Mouse (Mus musculus): ENCODE results near the gene Trnp1. TPM values are rescaled to one million over a fixed set of nuclear protein-coding genes. Genes with fewer than 3 reads are reported as not detected.

Trnp1 gene
- polyA plus RNA-seq, 1 experiment from 2014 or later: 0.37 TPM

DNA sequence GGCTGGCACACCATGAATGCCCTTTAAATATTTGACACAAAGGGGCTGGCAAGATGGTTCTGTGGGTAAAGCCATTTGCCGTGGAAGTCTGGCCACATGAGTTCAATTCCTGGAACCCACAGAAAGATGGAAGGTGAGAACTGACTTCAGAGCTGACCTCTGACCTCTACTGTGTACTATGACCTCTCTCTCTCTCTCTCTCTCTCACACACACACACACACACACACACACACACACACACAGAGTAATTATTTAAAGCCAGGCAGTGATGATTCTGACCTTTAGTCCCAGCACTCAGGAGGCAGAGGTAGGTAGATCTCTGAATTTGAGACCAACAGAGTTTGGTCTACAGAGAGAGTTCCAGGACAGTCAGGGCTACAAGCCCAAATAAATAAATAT lies 38.3 kb downstream of the Trnp1 start:
- Histone ChIP-seq H3K27ac (no peak overlapping the region), H3K36me3 (ENCODE audit: inconsistent target) (no peaks in the 10 kb centered on the region), H3K79me2 (ENCODE audit: inconsistent target) (no peaks in the 10 kb centered on the region), H3K4me3 (ENCODE audit: inconsistent target) (no peak overlapping the region)
- WGBS (ENCODE audit: missing documents): 100% methylated on average over 1 of the region's 1 CpGs

DNA sequence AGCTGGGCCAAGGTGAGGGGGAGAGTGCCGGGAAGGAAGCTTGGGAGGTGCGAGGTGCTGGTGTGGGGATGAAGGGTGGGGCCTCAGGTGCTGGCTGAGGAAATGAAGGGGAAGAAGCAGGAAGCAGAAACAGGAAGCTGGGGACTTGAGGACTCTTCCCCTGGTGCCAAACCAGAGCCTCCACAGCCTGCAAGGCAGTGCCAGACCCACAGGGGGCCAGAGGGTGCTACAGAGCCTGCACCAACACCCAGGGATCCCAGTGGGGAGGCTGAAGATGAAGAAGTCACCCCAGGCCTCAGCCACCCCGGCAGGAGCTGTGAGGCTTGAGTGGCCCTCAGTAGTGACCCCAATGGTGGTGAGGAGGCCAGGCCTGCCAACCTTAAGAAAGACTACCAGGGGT lies 40.3 kb downstream of the Trnp1 start:
- Histone ChIP-seq H3K79me2 (ENCODE audit: inconsistent target) (no peaks in the 10 kb centered on the region), H3K4me3 (ENCODE audit: inconsistent target) (no peak overlapping the region), H3K36me3 (ENCODE audit: inconsistent target) (no peaks in the 10 kb centered on the region), H3K27ac (no peak overlapping the region)
- 30% methylated on average over 3 of the region's 3 CpGs for WGBS (ENCODE audit: missing documents)

DNA sequence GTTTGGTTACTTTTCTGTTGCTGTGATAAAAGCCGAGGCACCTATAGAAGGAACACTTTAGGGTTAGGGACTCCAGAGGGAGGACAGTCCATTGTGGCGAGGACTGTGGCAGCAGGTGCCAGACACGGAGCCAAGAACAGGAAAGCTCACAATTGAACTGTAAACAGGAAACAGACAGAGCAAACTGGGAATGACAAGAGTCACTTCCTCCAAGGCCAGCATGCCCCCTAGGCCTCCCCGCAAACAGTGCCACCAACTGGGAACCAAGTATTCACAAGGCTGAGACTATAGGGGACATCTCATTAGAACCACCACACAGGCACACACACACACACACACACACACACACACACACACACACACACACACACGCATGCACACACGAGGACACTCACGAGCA lies 45.9 kb downstream of the Trnp1 start:
- 61% methylated on average over 3 of the region's 7 CpGs for WGBS (ENCODE audit: missing documents)
- Histone ChIP-seq H3K36me3 (ENCODE audit: inconsistent target) (no peaks in the 10 kb centered on the region), H3K27ac (no peak overlapping the region), H3K79me2 (ENCODE audit: inconsistent target) (no peaks in the 10 kb centered on the region), H3K4me3 (ENCODE audit: inconsistent target) (no peak overlapping the region)

DNA sequence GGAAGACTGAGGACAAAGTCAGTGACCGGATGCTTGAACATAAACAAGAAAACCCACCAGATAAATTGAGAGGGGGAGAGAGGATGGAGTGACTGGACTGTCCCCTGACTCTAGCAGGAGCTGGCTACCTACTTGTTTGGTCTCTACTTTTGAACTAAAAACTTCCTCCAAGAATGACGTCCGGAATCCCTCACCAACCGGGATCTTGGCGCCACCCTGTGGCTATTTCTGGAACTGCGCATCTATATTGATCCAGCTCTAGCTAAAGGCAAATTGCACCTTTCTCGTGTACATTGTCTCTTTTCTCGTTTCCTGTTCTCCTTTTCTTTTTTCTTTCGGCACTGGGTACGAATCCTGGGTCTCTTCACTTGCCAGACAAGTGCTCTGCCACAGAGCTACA lies 46.8 kb downstream of the Trnp1 start:
- no peak overlapping the region for H3K4me3 ChIP-seq (ENCODE audit: inconsistent target)
- no peak overlapping the region for H3K27ac ChIP-seq
- WGBS (ENCODE audit: missing documents): 5% methylated on average over 10 of the region's 10 CpGs
- H3K36me3 ChIP-seq (ENCODE audit: inconsistent target): no peaks in the 10 kb centered on the region
- H3K79me2 ChIP-seq (ENCODE audit: inconsistent target): no peaks in the 10 kb centered on the region

DNA sequence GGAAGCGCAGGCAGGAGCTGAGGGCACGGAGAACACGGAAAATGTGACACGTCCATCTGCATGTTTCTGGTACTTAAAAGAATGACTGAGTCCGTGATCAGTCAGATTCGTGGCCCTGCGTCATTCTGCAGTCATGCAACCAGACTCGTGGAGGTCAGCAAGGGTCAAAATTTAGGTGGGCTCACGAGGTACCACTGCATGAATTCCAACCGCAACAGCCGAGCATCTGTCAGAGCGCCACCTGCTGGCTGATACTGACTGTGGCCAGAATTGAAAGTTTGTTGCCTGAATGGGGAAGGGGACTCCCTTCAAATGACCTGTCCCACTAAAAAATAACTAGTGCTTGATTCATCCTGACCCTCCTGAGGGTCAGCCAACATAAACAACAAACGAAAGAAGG lies 48.6 kb downstream of the Trnp1 start:
- Histone ChIP-seq H3K4me3 (ENCODE audit: inconsistent target) (no peak overlapping the region), H3K27ac (no peak overlapping the region), H3K36me3 (ENCODE audit: inconsistent target) (no peaks in the 10 kb centered on the region), H3K79me2 (ENCODE audit: inconsistent target) (no peaks in the 10 kb centered on the region)
- 29% methylated on average over 13 of the region's 13 CpGs for WGBS (ENCODE audit: missing documents)

DNA sequence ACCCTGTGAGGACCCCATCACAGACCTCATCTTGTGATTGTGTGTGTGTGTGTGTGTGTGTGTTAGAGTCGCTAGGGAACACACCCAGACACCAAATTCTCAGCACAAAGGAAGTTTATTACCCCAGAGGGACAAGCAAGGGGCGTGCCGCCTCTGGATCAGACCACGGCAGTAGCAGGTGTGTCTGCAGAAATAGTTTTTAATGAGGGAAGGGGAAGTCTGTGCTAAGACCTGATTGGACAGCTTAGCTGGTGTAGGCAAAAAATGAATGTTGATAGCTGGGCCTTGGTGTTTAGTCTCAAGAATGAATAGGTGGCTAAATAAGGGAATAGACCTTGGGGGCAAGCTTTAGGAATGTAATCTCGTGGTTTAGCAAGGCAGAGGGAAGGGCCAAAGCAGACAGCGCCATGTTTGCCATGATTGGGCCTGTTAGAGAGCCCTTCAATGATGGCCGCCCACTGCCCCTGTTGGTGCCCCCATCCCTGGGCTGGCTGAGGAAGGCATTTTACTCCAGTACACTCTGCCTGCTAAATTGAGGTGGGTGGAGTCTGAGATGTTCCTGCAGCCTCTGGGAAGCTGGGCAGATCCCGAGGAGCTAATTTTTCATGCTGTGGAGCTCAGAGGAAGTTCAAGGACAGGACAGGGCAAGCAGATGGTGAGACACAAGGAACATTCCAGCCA lies 49.5 kb downstream of the Trnp1 start:
- Histone ChIP-seq H3K4me3 (ENCODE audit: inconsistent target) (no peak overlapping the region), H3K79me2 (ENCODE audit: inconsistent target) (no peaks in the 10 kb centered on the region), H3K36me3 (ENCODE audit: inconsistent target) (no peaks in the 10 kb centered on the region), H3K27ac (no peak overlapping the region)
- WGBS (ENCODE audit: missing documents): 71% methylated on average over 7 of the region's 8 CpGs

DNA sequence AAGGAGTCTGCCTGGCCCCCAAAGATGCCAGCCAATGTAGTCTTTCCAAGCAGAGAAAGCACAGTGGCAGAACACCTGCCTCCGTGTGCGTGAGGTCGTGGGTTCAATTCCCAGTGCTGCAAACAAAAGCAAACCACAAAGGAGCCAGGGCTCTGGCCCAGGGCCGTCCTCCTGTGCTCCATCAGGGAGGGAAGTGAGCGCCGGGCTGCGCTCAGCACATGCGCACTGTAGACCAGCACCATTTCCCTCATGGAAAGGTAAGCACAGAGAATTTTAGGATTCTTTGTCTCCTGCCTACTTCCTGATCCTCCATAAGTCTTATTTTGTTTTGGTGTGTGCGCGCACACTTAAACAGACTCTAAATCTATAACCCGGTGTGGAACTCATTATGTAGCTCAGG lies 50.4 kb downstream of the Trnp1 start:
- Histone ChIP-seq H3K4me3 (ENCODE audit: inconsistent target) (no peak overlapping the region), H3K36me3 (ENCODE audit: inconsistent target) (no peaks in the 10 kb centered on the region), H3K79me2 (ENCODE audit: inconsistent target) (no peaks in the 10 kb centered on the region), H3K27ac (no peak overlapping the region)
- 90% methylated on average over 11 of the region's 11 CpGs for WGBS (ENCODE audit: missing documents)

DNA sequence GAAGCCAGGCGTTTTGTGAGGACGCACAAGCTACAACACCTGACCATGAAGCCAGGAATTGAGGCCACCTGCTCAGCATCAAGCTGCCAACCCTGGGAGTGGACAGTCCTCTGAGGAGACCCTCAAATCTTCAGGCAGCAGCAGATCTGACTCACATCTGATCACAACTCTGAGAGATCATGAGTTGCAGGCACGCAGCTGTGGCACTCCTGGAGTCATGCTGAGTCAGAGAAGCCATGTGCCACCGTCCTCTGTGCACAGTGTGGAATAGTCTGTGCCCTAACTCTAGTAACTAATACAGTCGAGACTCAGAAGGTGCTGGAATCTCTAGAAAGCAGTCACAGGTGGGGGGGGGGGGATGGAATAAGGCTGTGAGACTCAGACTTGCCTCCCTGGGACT lies 51.0 kb downstream of the Trnp1 start:
- Histone ChIP-seq H3K79me2 (ENCODE audit: inconsistent target) (no peaks in the 10 kb centered on the region), H3K36me3 (ENCODE audit: inconsistent target) (no peaks in the 10 kb centered on the region)
- WGBS (ENCODE audit: missing documents): 68% methylated on average over 5 of the region's 5 CpGs

DNA sequence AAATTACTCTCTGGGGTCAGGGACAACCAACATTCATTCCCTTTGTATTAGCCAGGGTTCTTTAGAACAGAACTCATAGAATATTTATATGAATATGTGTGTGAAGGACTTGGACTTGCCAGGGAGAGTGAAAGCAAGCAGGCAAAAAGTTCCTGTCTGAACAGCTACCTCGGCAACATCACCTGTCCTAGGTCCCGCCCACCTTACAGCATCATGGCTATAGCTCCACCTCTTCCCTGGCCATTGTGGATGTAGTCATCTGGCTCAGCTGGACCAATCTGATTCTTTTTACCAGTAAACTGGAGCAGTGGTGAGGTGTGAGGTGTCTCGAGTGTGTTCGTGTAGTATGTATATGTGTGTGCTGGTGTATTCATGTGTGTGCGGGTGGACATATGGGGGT lies 52.6 kb downstream of the Trnp1 start:
- WGBS (ENCODE audit: missing documents): 89% methylated on average over 5 of the region's 5 CpGs
- Histone ChIP-seq H3K79me2 (ENCODE audit: inconsistent target) (no peaks in the 10 kb centered on the region), H3K36me3 (ENCODE audit: inconsistent target) (no peaks in the 10 kb centered on the region), H3K27ac (no peak overlapping the region), H3K4me3 (ENCODE audit: inconsistent target) (no peak overlapping the region)

More for the DNA sequence above, 51.0 kb downstream of the Trnp1 start:
- H3K4me3 ChIP-seq (ENCODE audit: inconsistent target): no peak overlapping the region
- H3K27ac ChIP-seq: no peak overlapping the region

DNA sequence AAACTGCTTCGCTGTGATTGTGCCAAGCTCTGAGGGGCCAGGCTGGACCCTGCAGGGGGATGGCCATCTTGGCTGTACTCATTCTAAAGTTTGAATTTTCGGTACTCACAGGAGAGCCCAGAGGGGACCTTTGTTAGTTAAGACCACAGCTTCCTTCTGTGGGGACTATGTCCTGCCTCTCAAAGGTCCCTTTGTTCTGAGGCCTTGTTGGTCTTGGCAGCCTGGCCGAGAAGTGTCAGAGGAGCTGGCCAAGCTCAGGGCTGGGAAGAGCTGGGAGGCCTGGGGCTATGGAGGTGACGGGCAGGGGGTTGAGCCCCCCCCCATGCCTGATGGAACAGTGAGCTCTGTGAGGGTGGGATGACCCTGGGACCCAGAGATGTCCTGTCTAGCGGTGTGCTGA lies 55.3 kb downstream of the Trnp1 start:
- Histone ChIP-seq H3K36me3 (ENCODE audit: inconsistent target) (no peaks in the 10 kb centered on the region), H3K27ac (no peak overlapping the region), H3K79me2 (ENCODE audit: inconsistent target) (no peaks in the 10 kb centered on the region), H3K4me3 (ENCODE audit: inconsistent target) (no peak overlapping the region)
- 73% methylated on average over 5 of the region's 5 CpGs for WGBS (ENCODE audit: missing documents)

DNA sequence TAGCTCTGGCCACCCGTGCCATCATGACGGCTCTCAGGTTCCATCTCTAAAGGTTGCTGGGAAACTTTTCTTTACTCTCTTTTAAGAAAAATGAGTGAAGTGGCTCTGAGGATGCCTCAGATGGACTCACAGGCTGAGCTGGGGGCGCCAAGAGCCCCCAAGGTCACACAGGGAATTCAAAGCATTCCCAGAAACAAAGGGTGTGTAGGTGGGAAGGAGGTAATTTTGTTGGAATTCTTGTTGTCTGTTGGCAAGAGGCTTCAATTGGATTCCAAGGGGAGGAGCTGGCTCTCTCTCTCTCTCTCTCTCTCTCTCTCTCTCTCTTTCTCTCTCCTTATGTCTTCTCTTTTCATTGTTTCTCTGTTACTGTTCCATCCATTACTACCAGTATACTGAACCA lies 56.2 kb downstream of the Trnp1 start:
- H3K27ac ChIP-seq: no peak overlapping the region
- no peak overlapping the region for H3K4me3 ChIP-seq (ENCODE audit: inconsistent target)
- 91% methylated on average over 3 of the region's 3 CpGs for WGBS (ENCODE audit: missing documents)
- H3K79me2 ChIP-seq (ENCODE audit: inconsistent target): no peaks in the 10 kb centered on the region
- no peaks in the 10 kb centered on the region for H3K36me3 ChIP-seq (ENCODE audit: inconsistent target)

Other genes starting within 250 kb of the Trnp1 start
- gene Sytl1, start 235.4 kb downstream of the Trnp1 start, polyA plus RNA-seq (2018): not detected in 3 replicates
- gene Tmem222, start 220.8 kb downstream of the Trnp1 start, polyA plus RNA-seq (2018): 20.5 to 42.6 TPM (median 42.2 TPM) in 3 replicates
- gene Wdtc1, start 145.1 kb downstream of the Trnp1 start, polyA plus RNA-seq (2018): 19.3 to 24.9 TPM (median 22.8 TPM) in 3 replicates
- 18.3 to 27.4 TPM (median 23.8 TPM) in 3 replicates for gene Slc9a1, start 128.8 kb downstream of the Trnp1 start, polyA plus RNA-seq (2018)
- not detected in 3 replicates for gene Tent5b, start 18.4 kb downstream of the Trnp1 start, polyA plus RNA-seq (2018)
- not detected in 3 replicates for gene Kdf1, start 20.4 kb upstream of the Trnp1 start, polyA plus RNA-seq (2018)
- gene Nudc, start 47.4 kb upstream of the Trnp1 start, polyA plus RNA-seq (2018): 75.7 to 166 TPM (median 133 TPM) in 3 replicates
- 0.21 to 0.88 TPM in 2 of 3 replicates, not detected in the other for gene Nr0b2, start 54.8 kb upstream of the Trnp1 start, polyA plus RNA-seq (2018)
- gene Gpatch3, start 76.2 kb upstream of the Trnp1 start, polyA plus RNA-seq (2018): 13.9 to 16.6 TPM (median 14.8 TPM) in 3 replicates
- 5.4 to 14.2 TPM (median 12.1 TPM) in 3 replicates for gene Gpn2, start 85.8 kb upstream of the Trnp1 start, polyA plus RNA-seq (2018)
- 2.4 to 3.6 TPM (median 3.0 TPM) in 3 replicates for gene Sfn, start 103.6 kb upstream of the Trnp1 start, polyA plus RNA-seq (2018)
- gene Zdhhc18, start 151.6 kb upstream of the Trnp1 start, polyA plus RNA-seq (2018): 15.6 to 22.3 TPM (median 19.4 TPM) in 3 replicates
- 3.4 to 11.0 TPM (median 7.7 TPM) in 3 replicates for gene Pigv, start 174.1 kb upstream of the Trnp1 start, polyA plus RNA-seq (2018)